Mouse (Mus musculus) testis, adult 2 months (tissue): Measurements from ENCODE around the gene Asxl1.

ENCODE experiments used
- CTCF ChIP-seq: fragments of 200-500 bp; IDR thresholded peaks from 2 replicates; pipeline ENCODE4 v1.5.1; 2012; ENCODE audit warnings: low read depth, mild to moderate bottlenecking, inconsistent platforms, low read length, moderate library complexity; ENCODE audit not compliant: control insufficient read depth, insufficient read depth, insufficient replicate concordance
- POLR2A ChIP-seq: fragments of 200-500 bp; IDR thresholded peaks from 2 replicates; pipeline ENCODE4 v1.6.1; 2012; ENCODE audit warnings: low read depth, mild to moderate bottlenecking, inconsistent platforms, low read length, moderate library complexity; ENCODE audit not compliant: control insufficient read depth

GRCm38 (mm10) chr2:153298460-153298859 is 47.2 kb upstream of the Asxl1 start:
- TF ChIP-seq CTCF (no peak), POLR2A (no peak)
